Mouse (Mus musculus): ENCODE results near the gene Mgrn1. TPM values are rescaled to one million over a fixed set of nuclear protein-coding genes. Genes with fewer than 3 reads are reported as not detected.

Mgrn1 gene
- 78.8 and 85.0 TPM in 2 replicates for total RNA-seq (2017)

DNA sequence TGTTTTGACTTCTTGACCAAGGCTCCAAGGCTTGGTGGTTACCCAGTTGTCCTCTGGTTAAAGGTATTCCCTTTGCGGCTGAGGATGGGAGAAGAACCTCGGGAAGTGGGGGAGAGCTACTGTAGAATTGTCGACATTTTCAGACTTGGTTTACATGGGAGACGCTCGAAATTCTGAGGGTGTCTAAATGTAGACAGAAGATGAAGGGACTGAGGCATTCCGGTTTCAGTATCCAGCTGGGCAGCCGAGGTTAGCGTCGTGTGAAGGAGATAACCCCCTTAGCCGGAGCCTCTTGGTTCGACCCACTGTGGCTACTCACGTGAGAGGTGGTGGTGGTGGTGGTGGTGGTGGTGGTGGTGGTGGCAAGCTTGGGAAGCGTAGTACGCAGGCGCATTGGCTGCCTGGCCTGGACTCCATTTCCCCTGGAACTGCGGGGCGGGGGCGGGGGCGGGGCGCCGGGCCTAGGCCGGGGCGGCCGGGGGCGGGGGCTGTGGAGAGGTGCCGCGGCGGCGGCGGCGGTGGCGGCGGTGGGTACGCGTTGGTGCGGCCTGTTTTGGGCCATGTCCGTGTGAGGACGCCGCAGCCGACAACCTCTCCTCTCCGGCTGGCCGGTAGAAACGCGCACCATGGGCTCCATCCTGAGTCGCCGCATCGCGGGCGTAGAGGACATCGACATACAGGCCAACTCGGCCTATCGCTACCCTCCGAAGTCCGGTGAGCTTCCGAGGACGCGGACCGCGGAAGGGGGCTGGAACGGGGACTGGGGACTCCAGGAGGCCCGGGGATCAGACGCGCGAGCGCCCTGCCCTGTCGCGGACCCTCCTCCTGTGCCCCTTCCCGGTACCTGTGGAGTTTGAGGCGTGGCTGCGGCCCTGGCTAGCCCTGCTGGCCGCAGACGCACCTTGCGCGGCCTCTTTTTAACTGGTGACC, at the start of gene Mgrn1:
TSS of gene Mgrn1 (plus strand) at position 490 of the 930 bp plus-strand sequence.
- peak; percentile 73 for ATAC-seq (ENCODE audit: extremely low read depth, insufficient number of reproducible peaks, low FRiP score, poor library complexity, severe bottlenecking)

DNA sequence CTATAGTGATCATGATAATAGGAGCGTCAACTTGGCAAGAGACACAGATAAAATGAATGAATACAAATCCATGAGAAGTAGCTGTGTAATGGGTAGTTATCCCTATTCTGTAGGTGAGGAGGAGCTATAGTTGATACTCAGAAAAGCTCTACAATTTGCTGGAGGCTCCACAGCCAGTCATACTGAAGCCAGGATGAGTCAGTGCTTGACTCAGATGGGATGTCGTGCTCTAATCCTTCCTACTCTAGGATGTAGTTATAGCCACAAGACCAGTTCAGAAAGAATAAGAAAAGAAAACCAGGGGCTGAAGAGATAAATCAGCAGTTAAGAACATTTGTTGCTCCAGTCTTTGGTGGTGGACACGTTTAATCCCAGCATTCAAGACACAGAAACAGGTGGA, 48.4 kb upstream of the Mgrn1 start:
- no peak for ATAC-seq (ENCODE audit: extremely low read depth, insufficient number of reproducible peaks, low FRiP score, poor library complexity, severe bottlenecking)

DNA sequence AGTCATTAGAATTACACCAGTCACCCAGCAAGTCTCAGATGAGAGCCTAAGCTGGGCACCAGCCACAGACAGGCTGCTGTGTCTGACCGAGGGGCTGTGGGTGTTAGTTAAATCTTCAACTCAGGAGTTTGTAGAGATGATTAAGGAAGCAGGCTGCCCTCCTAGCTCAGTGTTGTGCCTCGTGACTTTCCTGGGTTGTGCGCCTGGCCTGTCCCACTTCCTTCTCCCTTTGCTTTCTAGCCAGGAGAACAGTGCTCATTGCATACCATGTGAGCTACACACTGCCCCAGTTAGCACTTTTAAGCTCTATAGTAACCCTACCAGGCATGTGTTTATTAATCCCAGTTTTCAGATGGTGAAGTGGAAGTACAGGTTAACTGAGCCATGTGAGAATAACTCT, 46.5 kb upstream of the Mgrn1 start:
- ATAC-seq (ENCODE audit: extremely low read depth, insufficient number of reproducible peaks, low FRiP score, poor library complexity, severe bottlenecking), result no peak

DNA sequence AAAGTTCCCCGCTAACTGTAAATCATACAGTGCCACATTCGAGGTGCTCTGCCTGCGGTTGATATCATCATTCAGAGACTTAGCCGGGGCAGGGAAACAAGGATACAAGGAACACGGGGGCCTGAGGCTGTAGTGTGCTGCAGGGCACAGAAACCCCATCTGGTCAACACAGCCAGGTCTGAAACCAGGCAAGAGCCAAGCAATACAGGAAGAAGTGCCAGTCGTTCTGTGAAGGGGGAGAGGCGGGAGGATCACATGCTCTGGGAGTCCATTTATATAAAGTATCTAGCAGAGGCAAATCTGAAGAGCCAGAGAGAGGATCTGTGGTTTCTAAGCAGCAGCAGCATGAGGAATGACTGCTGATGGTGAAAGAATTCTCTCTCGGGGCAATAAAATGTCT, 45.8 kb upstream of the Mgrn1 start:
- no peak for ATAC-seq (ENCODE audit: extremely low read depth, insufficient number of reproducible peaks, low FRiP score, poor library complexity, severe bottlenecking)

DNA sequence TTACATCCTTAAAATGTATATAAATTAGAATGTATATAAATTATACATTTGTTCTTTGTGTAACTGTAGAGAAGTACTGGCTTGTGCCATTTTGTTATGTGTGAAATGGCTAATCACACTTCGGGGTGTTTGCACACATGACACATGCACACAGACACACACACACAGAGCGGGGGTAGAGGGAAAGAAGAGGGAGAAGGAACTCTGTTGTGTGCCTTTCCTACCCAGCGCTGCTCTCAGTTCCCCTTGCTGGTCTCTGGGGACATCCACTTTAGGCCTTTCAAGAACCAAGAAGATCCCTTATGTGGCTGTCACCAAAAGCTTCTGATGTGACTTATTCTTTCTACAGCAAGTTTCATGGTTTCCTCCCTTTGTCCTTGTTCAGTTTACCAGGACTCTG, 39.0 kb upstream of the Mgrn1 start:
- ATAC-seq (ENCODE audit: extremely low read depth, insufficient number of reproducible peaks, low FRiP score, poor library complexity, severe bottlenecking), result peak; percentile 68; the same call in 1 of the 2 replicates

DNA sequence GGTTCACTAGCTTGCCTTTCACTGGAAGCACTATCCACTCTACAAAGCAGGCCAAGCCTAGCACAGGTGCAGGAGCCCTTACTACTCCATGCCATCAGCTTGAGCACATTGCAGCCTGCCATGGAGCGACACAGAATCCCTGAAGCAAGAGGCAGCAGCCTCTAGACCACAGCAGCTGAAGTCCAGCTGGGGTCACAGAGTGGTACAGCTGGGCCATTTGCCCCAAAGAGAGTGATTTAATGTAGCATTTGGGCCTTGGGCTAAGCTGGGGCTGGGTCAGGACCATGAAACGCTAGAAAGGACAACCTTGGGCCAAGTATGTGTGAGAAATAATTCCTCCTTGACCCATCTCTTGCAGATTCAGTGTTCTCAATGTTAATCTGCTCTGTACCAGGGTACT, 38.0 kb upstream of the Mgrn1 start:
- no peak for ATAC-seq (ENCODE audit: extremely low read depth, insufficient number of reproducible peaks, low FRiP score, poor library complexity, severe bottlenecking)

DNA sequence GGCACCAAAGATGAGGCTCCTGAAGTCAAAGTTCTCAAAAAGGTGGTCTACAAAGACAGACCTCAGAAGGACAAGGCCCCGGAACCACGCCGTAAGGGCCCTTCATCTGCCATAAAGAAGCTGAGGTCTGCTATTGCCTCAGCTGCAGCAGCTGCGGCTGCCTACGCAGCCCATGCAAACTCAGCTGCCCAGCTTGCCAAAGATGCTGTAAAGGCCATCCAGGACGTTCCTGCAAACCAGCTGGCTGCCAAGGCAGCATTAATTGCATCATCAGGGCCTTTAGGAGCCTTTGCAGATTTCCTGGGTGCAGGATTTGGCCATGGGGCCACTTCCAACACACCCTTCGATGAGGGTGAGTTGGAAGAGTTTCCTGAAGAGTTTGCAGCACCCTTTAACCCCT, 35.7 kb upstream of the Mgrn1 start:
- ATAC-seq (ENCODE audit: extremely low read depth, insufficient number of reproducible peaks, low FRiP score, poor library complexity, severe bottlenecking), result no peak

DNA sequence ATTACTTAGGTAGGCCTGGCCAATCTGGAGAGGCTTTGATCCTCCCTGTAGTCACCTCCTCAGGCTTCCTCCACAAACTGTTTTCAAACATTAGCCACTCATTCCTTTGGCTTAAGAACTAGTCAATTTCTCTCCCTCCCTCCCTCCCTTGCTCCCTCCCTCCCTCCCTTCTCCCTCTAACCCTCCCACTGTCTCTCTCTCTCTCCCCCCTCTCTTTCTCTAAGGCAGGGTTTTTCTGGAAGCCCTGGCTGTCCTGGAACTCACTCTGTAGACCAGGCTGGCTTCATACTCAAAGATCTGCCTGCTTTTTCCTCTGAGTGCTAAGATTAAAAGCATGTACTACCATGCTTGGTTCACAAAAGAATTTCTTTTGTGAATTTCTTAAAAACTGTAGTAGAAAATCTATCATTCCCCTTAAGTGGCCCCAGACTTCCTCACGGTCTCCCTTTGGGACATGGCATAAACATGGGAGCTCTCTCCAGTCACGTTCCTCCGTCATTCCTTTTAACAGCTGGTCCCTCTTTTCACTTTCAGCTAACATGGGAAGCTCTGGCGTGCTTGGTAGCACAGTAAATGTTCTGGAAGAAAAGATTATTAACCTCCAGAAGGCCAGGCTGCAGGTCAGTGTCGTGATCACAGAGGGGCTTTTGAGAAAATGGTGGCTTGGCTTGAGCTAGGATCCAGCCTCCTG, 35.0 kb upstream of the Mgrn1 start:
- no peak for ATAC-seq (ENCODE audit: extremely low read depth, insufficient number of reproducible peaks, low FRiP score, poor library complexity, severe bottlenecking)

DNA sequence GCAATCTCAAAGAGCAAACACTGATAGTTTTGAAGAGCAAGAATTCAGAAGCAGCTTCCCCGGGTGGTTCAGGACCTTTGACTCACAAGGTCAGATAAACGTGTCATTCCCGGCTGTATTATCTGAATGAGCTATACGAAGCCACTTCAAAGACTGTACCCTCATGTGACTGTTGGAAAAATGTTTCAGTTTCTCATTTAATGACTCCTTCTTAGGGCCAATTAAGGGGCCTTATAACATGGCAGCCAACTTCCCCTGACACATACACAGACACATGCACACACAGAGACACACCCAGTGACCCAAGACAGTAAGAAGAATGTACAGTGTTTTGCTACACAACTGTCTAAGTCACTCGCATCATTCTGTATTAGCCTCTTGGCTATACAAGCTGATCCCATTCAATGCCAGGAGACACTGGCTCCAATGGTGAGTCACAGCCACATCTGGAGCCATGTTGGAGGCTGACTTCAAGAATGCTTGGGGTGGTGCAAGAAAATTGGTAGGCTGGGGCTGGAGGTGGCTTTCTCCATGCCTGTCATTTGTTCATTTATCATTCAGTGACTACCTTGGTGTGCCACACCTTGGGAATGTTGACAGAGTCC, 30.9 kb upstream of the Mgrn1 start:
- ATAC-seq (ENCODE audit: extremely low read depth, insufficient number of reproducible peaks, low FRiP score, poor library complexity, severe bottlenecking), result no peak

DNA sequence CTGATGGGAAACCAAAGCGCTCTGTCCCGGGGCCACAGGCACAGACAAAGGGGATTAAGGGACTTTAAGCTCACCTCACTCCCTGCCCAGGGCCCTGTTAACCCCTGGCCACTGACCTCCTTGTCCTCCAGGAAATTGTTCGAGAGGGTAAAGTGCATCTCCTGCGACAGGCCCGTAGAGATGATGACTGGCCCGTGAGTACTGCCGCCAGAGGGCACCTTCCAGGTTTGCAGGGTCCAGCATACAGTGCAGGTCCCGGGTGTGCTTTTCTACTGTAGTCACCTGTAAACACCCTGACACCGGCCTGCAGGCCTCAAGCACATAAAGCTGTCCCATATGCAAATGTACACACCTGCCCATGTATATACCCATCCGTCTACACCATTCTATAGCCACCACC, 24.7 kb upstream of the Mgrn1 start:
- no peak for ATAC-seq (ENCODE audit: extremely low read depth, insufficient number of reproducible peaks, low FRiP score, poor library complexity, severe bottlenecking)

DNA sequence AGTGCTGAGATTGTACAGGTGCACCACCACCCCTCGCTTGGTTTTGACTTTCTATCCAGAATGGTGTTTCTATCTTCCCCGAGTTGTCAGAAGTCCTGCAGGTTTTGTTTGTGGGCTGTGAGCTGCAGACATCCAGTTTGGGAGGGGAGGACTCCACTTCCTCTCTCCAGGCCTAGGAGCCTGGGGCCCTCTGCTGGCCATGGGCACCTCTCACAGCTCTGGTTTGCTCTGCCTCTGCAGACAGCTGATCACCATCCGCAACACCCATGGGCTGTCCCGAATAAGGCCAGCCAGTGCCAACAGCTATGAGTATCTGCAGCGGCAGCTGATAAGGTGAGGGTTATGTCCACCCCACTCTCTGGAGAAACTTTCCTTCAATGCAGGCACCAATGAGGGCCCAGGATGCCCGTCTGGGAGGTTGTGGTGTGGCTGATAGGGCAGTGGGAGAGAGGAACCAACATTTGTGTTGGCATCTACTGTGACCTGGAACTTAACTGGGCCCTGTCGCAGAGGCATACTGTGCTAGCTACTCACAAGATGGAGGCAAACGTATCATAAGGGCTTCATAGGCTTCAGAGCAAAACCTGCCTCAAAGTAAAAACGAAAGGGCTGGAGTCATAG, 23.1 kb upstream of the Mgrn1 start:
- ATAC-seq (ENCODE audit: extremely low read depth, insufficient number of reproducible peaks, low FRiP score, poor library complexity, severe bottlenecking), result peak; percentile 89

DNA sequence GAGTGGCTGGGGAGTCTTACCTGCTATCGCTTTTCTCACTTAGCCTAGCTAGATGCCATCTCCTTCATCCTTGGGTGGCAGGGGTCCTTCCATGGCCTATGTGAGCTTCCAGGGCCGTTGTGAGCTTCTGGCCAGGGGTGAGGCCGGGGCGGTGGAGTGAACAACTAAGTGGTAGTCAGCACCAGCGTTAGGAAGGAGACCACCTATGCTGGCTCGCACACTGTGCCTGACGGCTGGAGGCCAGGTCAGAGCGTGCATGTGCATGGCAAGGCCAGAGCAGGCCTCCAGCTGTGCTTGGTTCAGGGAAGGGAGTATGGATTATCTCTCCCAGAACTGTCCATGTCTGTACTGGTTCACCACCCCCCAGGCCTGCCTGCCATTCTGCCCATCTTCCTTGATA, 22.3 kb upstream of the Mgrn1 start:
- ATAC-seq (ENCODE audit: extremely low read depth, insufficient number of reproducible peaks, low FRiP score, poor library complexity, severe bottlenecking), result no peak

DNA sequence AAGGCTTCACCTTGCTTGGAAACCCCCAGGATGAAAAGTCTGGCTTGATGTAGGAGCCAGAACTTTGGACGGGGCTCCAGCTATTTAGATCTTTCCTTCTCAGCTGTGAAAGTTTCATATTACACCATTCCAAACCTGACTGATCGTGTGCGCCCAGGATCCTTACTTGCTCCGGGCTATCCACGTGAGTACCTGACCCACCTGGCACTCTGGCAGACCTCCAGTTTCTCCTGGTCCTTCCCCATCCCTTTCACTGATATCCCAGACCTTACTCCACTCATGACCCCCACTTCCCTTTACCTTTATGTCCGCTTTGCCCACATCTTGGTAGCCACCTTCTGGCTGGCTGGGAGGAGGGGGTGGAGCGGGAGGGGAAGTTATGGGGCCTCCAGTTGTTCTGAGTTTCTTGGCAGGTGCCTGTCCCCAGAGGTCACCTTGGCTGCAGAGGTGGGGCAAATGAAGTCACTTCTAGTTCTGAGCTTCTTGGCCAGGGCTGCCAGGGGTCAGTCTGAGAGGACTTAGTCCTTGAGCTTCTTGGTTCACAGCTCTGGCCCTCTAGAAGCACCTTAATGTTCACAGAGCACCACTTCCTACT, 19.9 kb upstream of the Mgrn1 start:
- ATAC-seq (ENCODE audit: extremely low read depth, insufficient number of reproducible peaks, low FRiP score, poor library complexity, severe bottlenecking), result no peak

DNA sequence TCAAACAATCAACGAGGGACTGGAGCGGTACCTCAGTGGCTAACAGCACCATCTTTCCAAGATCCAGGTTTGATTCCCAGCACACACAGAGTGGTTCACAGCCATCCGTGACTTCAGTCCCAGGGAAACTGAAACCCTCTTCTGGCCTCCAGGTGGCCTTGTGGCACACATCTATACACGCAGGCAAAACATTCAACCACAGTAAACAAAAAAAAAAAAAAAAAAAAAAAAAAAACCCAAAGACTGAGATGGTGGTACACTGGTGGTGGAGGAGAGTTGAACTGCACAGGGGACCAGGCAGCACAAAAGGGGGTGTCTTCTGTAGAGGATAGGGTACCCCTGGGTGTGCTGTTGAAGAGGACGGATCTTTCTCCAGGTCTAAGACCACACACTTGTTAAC, 15.6 kb upstream of the Mgrn1 start:
- no peak for ATAC-seq (ENCODE audit: extremely low read depth, insufficient number of reproducible peaks, low FRiP score, poor library complexity, severe bottlenecking)

DNA sequence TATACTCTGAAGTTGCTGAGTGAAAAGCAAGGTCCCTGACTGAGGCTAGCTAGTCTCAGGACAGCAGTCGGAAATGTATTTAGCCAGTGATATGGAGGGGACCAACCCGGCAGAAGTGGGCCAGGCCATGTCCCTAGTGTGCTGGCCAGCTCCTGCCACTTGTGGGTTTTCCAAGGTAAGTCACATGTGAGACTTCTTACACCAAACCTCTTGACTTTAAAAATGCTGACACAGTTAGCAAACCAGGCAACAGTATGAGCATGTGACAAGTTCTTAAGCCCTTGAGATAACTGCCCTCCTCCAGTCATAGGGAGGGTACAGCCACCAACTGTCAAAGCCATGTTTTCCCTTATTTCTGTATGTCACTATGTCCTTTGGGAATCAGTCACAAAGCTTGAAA, 14.1 kb upstream of the Mgrn1 start:
- ATAC-seq (ENCODE audit: extremely low read depth, insufficient number of reproducible peaks, low FRiP score, poor library complexity, severe bottlenecking), result no peak

DNA sequence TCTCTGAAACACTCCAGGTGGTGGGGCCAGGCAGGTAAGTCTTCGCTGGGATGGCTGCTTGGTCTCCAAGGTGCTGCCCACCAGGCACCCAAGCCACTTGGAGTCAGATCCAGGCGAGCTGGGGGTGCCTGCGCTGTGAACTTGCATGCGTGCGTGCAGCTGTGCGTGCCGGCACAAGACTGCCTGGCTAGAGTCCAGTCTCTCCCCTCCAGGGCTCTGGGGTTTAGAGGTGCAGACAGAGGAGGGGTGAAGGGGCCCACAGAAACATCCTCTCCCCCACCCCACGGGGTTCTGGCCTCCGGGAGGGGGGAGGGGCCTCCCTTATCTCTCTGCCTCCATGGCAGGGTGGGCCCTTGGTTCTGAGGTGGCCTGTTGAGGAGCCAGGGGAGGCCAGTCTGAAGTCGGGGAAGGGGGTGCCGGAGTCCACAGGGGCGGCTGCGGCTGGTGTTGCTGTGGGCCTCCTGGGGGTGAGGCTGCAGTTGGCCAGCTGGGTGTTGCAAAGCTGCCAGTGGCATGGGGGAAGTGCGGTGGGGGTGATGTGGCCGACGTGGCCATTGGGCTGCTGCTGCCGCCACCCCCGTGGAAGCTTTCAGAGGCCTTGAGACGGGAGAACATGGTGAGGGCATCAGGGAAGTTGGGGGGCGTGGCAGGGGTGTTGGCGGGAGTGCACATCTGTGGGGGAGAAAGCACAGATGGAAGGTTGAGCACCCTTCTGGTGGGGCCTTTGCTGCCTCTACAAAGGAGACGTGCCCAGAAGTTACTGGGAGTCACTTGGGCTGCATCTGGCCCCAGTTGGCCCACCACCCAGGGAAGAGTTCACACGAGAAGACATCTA, 10.6 kb upstream of the Mgrn1 start:
- no peak for ATAC-seq (ENCODE audit: extremely low read depth, insufficient number of reproducible peaks, low FRiP score, poor library complexity, severe bottlenecking)

DNA sequence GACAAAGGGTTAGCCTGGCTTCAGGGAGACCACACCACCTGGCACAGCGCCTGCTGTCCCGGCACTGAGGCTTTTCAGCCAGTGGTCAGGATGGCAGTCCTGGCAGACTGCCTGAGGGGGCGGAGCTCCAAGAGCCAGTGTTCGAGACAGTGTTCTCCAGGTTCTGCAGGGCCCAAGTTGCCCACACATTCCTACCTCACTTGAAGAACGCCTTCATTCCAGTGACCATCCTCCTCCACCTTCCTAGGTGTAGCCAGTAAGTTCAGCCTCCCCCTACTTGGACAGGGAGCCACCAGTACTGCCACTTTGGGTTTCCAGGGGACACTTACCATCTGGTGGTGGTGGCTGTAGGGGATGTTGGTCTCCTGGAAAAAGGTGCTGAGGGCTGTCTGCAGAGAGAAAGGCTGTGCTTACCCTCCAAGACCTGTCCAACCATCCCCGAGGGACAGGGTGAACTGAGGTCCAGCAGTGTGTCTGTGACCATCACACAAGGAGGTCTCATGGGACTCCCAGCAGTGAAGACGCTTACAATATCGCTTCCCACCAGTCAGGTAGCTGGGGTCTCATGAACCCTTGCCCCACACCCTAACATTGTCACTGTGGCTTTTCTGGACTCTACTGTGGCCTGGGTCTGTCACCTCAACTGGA, 9.9 kb upstream of the Mgrn1 start:
- no peak for ATAC-seq (ENCODE audit: extremely low read depth, insufficient number of reproducible peaks, low FRiP score, poor library complexity, severe bottlenecking)

DNA sequence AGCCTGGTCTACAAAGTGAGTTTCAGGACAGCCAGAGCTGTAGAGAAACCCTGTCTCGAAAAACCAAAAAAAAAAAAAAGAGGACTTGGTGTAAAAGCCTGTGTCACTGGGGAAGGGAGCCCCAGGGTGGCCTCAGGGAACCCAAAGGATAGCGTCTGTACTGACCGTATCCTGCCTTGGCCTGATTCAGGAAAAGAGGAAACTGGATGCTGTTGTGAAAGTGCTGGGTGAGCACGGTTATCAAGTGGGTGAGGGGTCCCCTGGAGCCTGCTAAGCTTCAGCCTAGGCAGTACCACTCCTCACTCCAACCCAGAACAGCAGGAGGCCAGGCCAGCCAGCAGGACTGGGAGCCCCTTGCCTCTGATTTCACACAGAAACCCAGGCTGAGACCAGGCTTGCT, 8.9 kb upstream of the Mgrn1 start:
- no peak for ATAC-seq (ENCODE audit: extremely low read depth, insufficient number of reproducible peaks, low FRiP score, poor library complexity, severe bottlenecking)
